Mouse (Mus musculus) left cerebral cortex, adult 11 months (tissue): Measurements from ENCODE around the gene Olfr971.
"Not testable (repeated sequence)": the region's sequence is repeated elsewhere in the genome, so short reads cannot be mapped to it uniquely, and the experiment has no call there.

Source experiments
- DNase-seq: peaks from one replicate; pipeline ENCODE4 v3.0.0; 2022; ENCODE audit warnings: low spot score

Olfr971 gene

GRCm38 (mm10) chr9:39836576-39836975, at the start of gene Olfr971:
Olfr971 (plus strand) TSS chr9:39836876.
- DNase-seq, result not testable (repeated sequence)

- DNase-seq, result no peak
Measured at GRCm38 (mm10) chr9:39790558-39790957, 46.1 kb upstream of the Olfr971 start, which contains the start of gene Olfr969. Olfr969 (plus strand) TSS chr9:39790945.

- no peak for DNase-seq
Measured at GRCm38 (mm10) chr9:39808560-39808959, 28.1 kb upstream of the Olfr971 start, which contains the start of gene Olfr970. Olfr970 (plus strand) TSS chr9:39808860.

- DNase-seq, result no peak
Measured at GRCm38 (mm10) chr9:39866122-39866521, 29.4 kb downstream of the Olfr971 start, which contains the start of gene Olfr972. Olfr972 (plus strand) TSS chr9:39866422.

GRCm38 (mm10) chr9:39871986-39872385, 35.3 kb downstream of the Olfr971 start:
- DNase-seq, result not testable (repeated sequence)

GRCm38 (mm10) chr9:39877541-39878396, 41.1 kb downstream of the Olfr971 start:
- not testable (repeated sequence) for DNase-seq
